Mouse (Mus musculus) limb, embryonic 11.5 days (tissue): ENCODE measurements around the gene Dcaf5. TPM values are rescaled to one million over a fixed set of nuclear protein-coding genes. Genes with fewer than 3 reads are reported as not detected.

Source experiments
- ATAC-seq: fragments of 200-750 bp; cut with Nextera tagmentation; 2 replicates; pipeline ENCODE4 v1.8.0; 2017; ENCODE audit warnings: low read depth; ENCODE audit not compliant: insufficient number of reproducible peaks, low FRiP score, low TSS enrichment
- DNase-seq: peaks from one replicate; pipeline ENCODE4 v3.0.0-alpha.2; 2015; ENCODE audit warnings: low spot score
- H3K27ac ChIP-seq: fragments of 300-500 bp; sonication (generic); replicated peaks from 2 replicates; pipeline ENCODE4 v1.5.1; 2014; ENCODE audit warnings: low read depth, mild to moderate bottlenecking, low read length
- H3K27me3 ChIP-seq: fragments of 300-500 bp; sonication (generic); 2 replicates; pipeline ENCODE4 v1.6.1; 2014; ENCODE audit warnings: mild to moderate bottlenecking, low read length, mixed read lengths; ENCODE audit not compliant: control insufficient read depth, insufficient read depth
- H3K36me3 ChIP-seq: fragments of 300-500 bp; sonication (generic); 2 replicates; pipeline ENCODE4 v1.6.1; 2014; ENCODE audit warnings: mild to moderate bottlenecking, low read length, moderate library complexity, mixed read lengths; ENCODE audit not compliant: control insufficient read depth, insufficient read depth
- H3K4me1 ChIP-seq: fragments of 300-500 bp; sonication (generic); 2 replicates; pipeline ENCODE4 v1.6.1; 2014; ENCODE audit warnings: low read length, mixed read lengths; ENCODE audit not compliant: control insufficient read depth, insufficient read depth
- H3K4me2 ChIP-seq: fragments of 300-500 bp; sonication (generic); 2 replicates; pipeline ENCODE4 v1.6.1; 2014; ENCODE audit warnings: low read depth, mild to moderate bottlenecking, moderate library complexity; ENCODE audit not compliant: severe bottlenecking
- H3K4me3 ChIP-seq: fragments of 300-500 bp; sonication (generic); 2 replicates; pipeline ENCODE4 v1.5.1; 2014; ENCODE audit warnings: low read depth, low read length
- H3K9ac ChIP-seq: fragments of 300-500 bp; sonication (generic); 2 replicates; pipeline ENCODE4 v1.6.1; 2014; ENCODE audit warnings: mild to moderate bottlenecking, low read length
- H3K9me3 ChIP-seq: fragments of 300-500 bp; sonication (generic); 2 replicates; pipeline ENCODE4 v1.6.1; 2016; ENCODE audit warnings: low read length; ENCODE audit not compliant: control insufficient read depth
- WGBS: fragments of 180-500 bp; shearing (Covaris S2); extraction: QIAGEN DNeasy Blood & Tissue Kit; methylation state at CpG from one replicate; pipeline ENCODE4 v1.1.7; 2014; 5-methylcytosine and 5-hydroxymethylcytosine counted together
- polyA plus RNA-seq: library from polyadenylated mRNA; unstranded; fragments of >200 nt; fragmentation: Nextera tagmentation; extraction: Ambion mirVana; gene quantifications from 2 replicates; pipeline ENCODE4 v1.2.1, GENCODE M21; 2014

Gene Dcaf5
- 10.3 and 11.3 TPM in 2 replicates for polyA plus RNA-seq

DNA sequence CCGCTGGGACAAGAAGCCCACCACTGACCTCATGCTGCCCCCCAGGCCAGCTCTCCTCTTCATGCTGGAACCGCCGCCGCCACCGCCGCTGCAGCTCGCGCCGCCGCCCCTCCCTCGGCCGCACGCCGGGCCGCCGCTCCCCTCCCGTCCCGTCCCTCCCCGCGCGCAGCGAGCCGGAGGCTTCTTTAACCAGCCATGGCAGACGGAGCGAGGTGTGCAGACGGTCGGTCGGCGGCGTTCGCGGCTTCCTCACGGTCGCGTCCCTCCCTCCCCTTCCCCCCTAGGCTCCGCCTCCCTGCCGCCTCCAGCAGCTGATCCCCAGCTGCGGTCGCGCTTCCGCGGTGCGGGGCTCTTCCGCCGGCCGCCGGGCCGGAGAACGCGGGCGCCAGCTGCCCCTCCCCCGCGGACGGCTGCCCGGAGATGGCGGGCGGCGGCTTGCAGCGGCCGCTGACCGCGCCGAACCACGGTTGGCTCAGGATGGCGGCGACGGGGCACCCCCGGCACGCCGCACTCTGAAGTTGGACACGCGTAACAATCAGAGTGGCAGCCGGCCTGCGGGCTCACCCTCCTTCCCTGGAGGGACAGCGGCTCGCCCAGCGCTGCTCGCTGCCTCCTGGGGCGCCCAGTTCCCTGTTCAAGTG, at the start of gene Dcaf5:
Gene Dcaf5 (minus strand): TSS at position 266 of the 641 bp plus-strand sequence.
- no peaks in the 10 kb centered on the region for H3K9me3 ChIP-seq
- ATAC-seq: peak; percentile 52
- under 1% methylated on average over 78 of the region's 79 CpGs for WGBS

DNA sequence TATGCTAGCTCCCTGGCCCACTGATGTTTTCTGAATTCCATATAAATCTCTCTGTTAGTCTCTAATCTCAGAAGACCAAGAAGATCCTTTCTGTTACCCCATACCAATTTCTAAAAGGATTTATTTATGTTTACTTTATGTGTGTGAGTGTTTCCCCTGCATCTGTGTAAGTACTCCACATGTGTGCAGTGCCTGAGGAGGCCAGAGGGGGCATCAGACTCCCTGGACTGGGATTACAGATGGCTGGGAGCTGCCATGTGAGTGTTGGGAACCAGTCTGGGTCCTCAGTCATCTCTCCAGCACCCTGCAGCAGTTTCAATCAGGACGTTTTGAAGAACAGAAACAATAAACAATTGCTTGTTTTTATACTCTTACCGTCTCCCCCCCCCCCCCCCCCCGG, 47.0 kb upstream of the Dcaf5 start:
- H3K27me3 ChIP-seq: no peaks in the 10 kb centered on the region
- no peaks in the 10 kb centered on the region for H3K9me3 ChIP-seq
- 77% methylated on average over 3 of the region's 3 CpGs for WGBS
- H3K36me3 ChIP-seq: peaks cover 3% of the 10 kb centered on the region; the same call in 1 of the 2 replicates
- no peak overlapping the region for H3K27ac ChIP-seq
- no peak overlapping the region for H3K4me2 ChIP-seq
- H3K4me3 ChIP-seq: no peak overlapping the region
- no peaks in the 10 kb centered on the region for H3K4me1 ChIP-seq
- DNase-seq: no peak
- no peak for ATAC-seq
- no peak overlapping the region for H3K9ac ChIP-seq

More for the DNA sequence above, at the start of gene Dcaf5:
- peak; percentile 79 for DNase-seq
- H3K27me3 ChIP-seq: no peaks in the 10 kb centered on the region
- peak within 1 kb of the TSS; percentile 85 for H3K4me3 ChIP-seq
- H3K9ac ChIP-seq: peak within 1 kb of the TSS; percentile 93
- H3K4me2 ChIP-seq: peak within 1 kb of the TSS; percentile 82
- H3K36me3 ChIP-seq: no peaks in the 10 kb centered on the region
- peaks cover 6% of the 10 kb centered on the region; the same call in 1 of the 2 replicates for H3K4me1 ChIP-seq
- peak within 1 kb of the TSS; percentile 92 for H3K27ac ChIP-seq

DNA sequence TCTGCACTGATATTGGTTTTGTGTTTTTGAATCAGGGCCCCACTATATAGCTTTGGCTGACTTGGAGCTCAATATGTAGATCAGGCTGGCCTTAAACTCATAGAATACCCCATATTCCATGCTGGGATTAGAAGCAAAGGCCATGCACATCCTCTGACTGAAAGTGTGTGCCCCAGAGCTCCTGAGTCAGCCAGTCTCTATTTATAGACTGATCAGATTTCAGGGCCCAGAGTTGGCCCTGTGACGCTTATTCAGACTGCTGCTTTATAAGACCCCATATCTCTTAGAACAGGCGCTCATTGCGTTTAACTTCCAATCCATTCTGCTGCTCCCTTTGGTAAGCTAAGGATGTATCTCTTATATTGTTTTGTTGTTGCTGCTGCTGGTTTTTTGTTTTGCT, 43.6 kb upstream of the Dcaf5 start:
- peaks cover 3% of the 10 kb centered on the region; the same call in 1 of the 2 replicates for H3K36me3 ChIP-seq
- WGBS: 84% methylated on average over 3 of the region's 3 CpGs
- no peak for ATAC-seq

GRCm38 (mm10) chr12:80473731-80474130, 37.3 kb upstream of the Dcaf5 start:
- Histone ChIP-seq H3K27ac (no peak overlapping the region), H3K4me1 (no peaks in the 10 kb centered on the region), H3K9ac (no peak overlapping the region), H3K9me3 (no peaks in the 10 kb centered on the region), H3K4me3 (no peak overlapping the region), H3K4me2 (no peak overlapping the region), H3K27me3 (no peaks in the 10 kb centered on the region), H3K36me3 (no peaks in the 10 kb centered on the region)
- WGBS: 85% methylated on average over 3 of the region's 3 CpGs
- ATAC-seq (no peak), DNase-seq (no peak)

More for the DNA sequence above, 43.6 kb upstream of the Dcaf5 start:
- H3K4me2 ChIP-seq: no peak overlapping the region
- no peaks in the 10 kb centered on the region for H3K27me3 ChIP-seq
- DNase-seq: no peak
- H3K4me1 ChIP-seq: no peaks in the 10 kb centered on the region
- no peak overlapping the region for H3K27ac ChIP-seq
- H3K4me3 ChIP-seq: no peak overlapping the region
- H3K9ac ChIP-seq: no peak overlapping the region
- H3K9me3 ChIP-seq: no peaks in the 10 kb centered on the region

- H3K27ac ChIP-seq: no peak overlapping the region
- DNase-seq: no peak
- H3K36me3 ChIP-seq: no peaks in the 10 kb centered on the region
- 84% methylated on average over 4 of the region's 4 CpGs for WGBS
- no peak overlapping the region for H3K9ac ChIP-seq
- H3K4me2 ChIP-seq: no peak overlapping the region
- no peaks in the 10 kb centered on the region for H3K9me3 ChIP-seq
- H3K27me3 ChIP-seq: no peaks in the 10 kb centered on the region
- no peaks in the 10 kb centered on the region for H3K4me1 ChIP-seq
- ATAC-seq: no peak
- no peak overlapping the region for H3K4me3 ChIP-seq
These were observed 35.5 kb upstream of the Dcaf5 start for GRCm38 (mm10) chr12:80471926-80472325.

GRCm38 (mm10) chr12:80470206-80470605, 33.8 kb upstream of the Dcaf5 start:
- no peaks in the 10 kb centered on the region for H3K4me1 ChIP-seq
- no peak overlapping the region for H3K27ac ChIP-seq
- no peak overlapping the region for H3K4me3 ChIP-seq
- H3K4me2 ChIP-seq: no peak overlapping the region
- WGBS: 79% methylated on average over 2 of the region's 2 CpGs
- DNase-seq (no peak), ATAC-seq (no peak)
- no peaks in the 10 kb centered on the region for H3K36me3 ChIP-seq
- no peak overlapping the region for H3K9ac ChIP-seq
- H3K9me3 ChIP-seq: no peaks in the 10 kb centered on the region
- no peaks in the 10 kb centered on the region for H3K27me3 ChIP-seq

GRCm38 (mm10) chr12:80463666-80464269, 27.4 kb upstream of the Dcaf5 start:
- no peaks in the 10 kb centered on the region for H3K9me3 ChIP-seq
- WGBS: 6% methylated on average over 17 of the region's 17 CpGs
- peak; percentile 32 for DNase-seq
- H3K27me3 ChIP-seq: no peaks in the 10 kb centered on the region
- H3K9ac ChIP-seq: peak overlapping the region; percentile 80
- H3K4me1 ChIP-seq: no peaks in the 10 kb centered on the region
- H3K4me2 ChIP-seq: peak overlapping the region; percentile 46
- H3K27ac ChIP-seq: peak overlapping the region; percentile 70
- no peaks in the 10 kb centered on the region for H3K36me3 ChIP-seq
- no peak for ATAC-seq
- H3K4me3 ChIP-seq: peak overlapping the region; percentile 84

- H3K4me2 ChIP-seq: peak within 1 kb of the TSS; percentile 46
- H3K9me3 ChIP-seq: no peaks in the 10 kb centered on the region
- H3K27ac ChIP-seq: peak within 1 kb of the TSS; percentile 70
- 0% methylated on average over 43 of the region's 45 CpGs for WGBS
- H3K27me3 ChIP-seq: no peaks in the 10 kb centered on the region
- no peaks in the 10 kb centered on the region for H3K4me1 ChIP-seq
- H3K36me3 ChIP-seq: no peaks in the 10 kb centered on the region
- DNase-seq (peak; percentile 91), ATAC-seq (peak; percentile 90)
- peak within 1 kb of the TSS; percentile 84 for H3K4me3 ChIP-seq
- peak within 1 kb of the TSS; percentile 80 for H3K9ac ChIP-seq
These were observed 26.7 kb upstream of the Dcaf5 start, which contains the start of gene Exd2 for GRCm38 (mm10) chr12:80462942-80463651. TSS of gene Exd2 (plus strand) at chr12:80463095.
